Mouse (Mus musculus) liver, adult 2 months (tissue): ENCODE data around the gene Specc1. TPM values are rescaled to one million over a fixed set of nuclear protein-coding genes. Genes with fewer than 3 reads are reported as not detected.
A peak's percentile ranks its signal among the peaks of the same experiment; 100 is the strongest.

ENCODE experiments used
- DNase-seq: peaks from one replicate; pipeline ENCODE4 v3.0.0-alpha.2; 2011; ENCODE audit warnings: low read depth, low spot score; ENCODE audit errors: extremely low read depth
- H3K27ac ChIP-seq: fragments of 200-500 bp; replicated peaks from 2 replicates; pipeline ENCODE4 v1.5.1; 2012; ENCODE audit warnings: low read depth, mild to moderate bottlenecking, control low read depth, inconsistent platforms, low read length; ENCODE audit not compliant: insufficient read depth
- H3K27me3 ChIP-seq: fragments of 200-500 bp; 2 replicates; pipeline ENCODE4 v1.6.1; 2012; ENCODE audit warnings: mild to moderate bottlenecking, moderate library complexity, low read length, inconsistent platforms; ENCODE audit not compliant: control insufficient read depth, insufficient read depth
- H3K36me3 ChIP-seq: fragments of 200-500 bp; 2 replicates; pipeline ENCODE4 v1.6.1; 2012; ENCODE audit warnings: low read length, inconsistent platforms; ENCODE audit not compliant: control insufficient read depth, insufficient read depth
- H3K4me1 ChIP-seq: fragments of 200-500 bp; 2 replicates; pipeline ENCODE4 v1.6.1; 2011; ENCODE audit warnings: low read length; ENCODE audit not compliant: control insufficient read depth, insufficient read depth
- H3K4me3 ChIP-seq: fragments of 200-500 bp; 2 replicates; pipeline ENCODE4 v1.5.1; 2011; ENCODE audit warnings: low read depth, mild to moderate bottlenecking, control low read depth, low read length, moderate library complexity; ENCODE audit not compliant: insufficient read depth
- H3K79me2 ChIP-seq: fragments of 200-500 bp; 2 replicates; pipeline ENCODE4 v1.6.1; 2012; ENCODE audit warnings: inconsistent platforms, mild to moderate bottlenecking, low read length, moderate library complexity; ENCODE audit not compliant: control insufficient read depth, insufficient read depth
- H3K9ac ChIP-seq: fragments of 200-500 bp; 2 replicates; pipeline ENCODE4 v1.6.1; 2012; ENCODE audit warnings: low read depth, mild to moderate bottlenecking, control low read depth, inconsistent platforms, low read length
- CTCF ChIP-seq: fragments of 200-500 bp; IDR thresholded peaks from 2 replicates; pipeline ENCODE4 v1.5.1; 2011; ENCODE audit warnings: low read depth, low read length, control low read depth
- POLR2A ChIP-seq: fragments of 200-500 bp; IDR thresholded peaks from 2 replicates; pipeline ENCODE4 v1.6.1; 2011; ENCODE audit warnings: low read length, control low read depth; ENCODE audit not compliant: insufficient read depth; ENCODE audit errors: extremely low read depth
- WGBS: fragments of 180-500 bp; shearing (Covaris S2); methylation state at CpG from one replicate; pipeline ENCODE4 v1.1.7; 2018; 5-methylcytosine and 5-hydroxymethylcytosine counted together
- polyA plus RNA-seq: library from polyadenylated mRNA; depleted of rRNA; stranded (reverse); fragments of >200 nt; gene quantifications from 2 replicates; pipeline ENCODE4 v1.2.3, GENCODE M21; 2012
- total RNA-seq: library from RNA; depleted of rRNA; stranded (reverse); fragments of >200 nt; gene quantifications from 2 replicates; pipeline ENCODE4 v1.2.3, GENCODE M21; 2014

Specc1 gene
- total and polyA plus RNA-seq, 2 experiments: 0.49 to 1.1 TPM

DNA sequence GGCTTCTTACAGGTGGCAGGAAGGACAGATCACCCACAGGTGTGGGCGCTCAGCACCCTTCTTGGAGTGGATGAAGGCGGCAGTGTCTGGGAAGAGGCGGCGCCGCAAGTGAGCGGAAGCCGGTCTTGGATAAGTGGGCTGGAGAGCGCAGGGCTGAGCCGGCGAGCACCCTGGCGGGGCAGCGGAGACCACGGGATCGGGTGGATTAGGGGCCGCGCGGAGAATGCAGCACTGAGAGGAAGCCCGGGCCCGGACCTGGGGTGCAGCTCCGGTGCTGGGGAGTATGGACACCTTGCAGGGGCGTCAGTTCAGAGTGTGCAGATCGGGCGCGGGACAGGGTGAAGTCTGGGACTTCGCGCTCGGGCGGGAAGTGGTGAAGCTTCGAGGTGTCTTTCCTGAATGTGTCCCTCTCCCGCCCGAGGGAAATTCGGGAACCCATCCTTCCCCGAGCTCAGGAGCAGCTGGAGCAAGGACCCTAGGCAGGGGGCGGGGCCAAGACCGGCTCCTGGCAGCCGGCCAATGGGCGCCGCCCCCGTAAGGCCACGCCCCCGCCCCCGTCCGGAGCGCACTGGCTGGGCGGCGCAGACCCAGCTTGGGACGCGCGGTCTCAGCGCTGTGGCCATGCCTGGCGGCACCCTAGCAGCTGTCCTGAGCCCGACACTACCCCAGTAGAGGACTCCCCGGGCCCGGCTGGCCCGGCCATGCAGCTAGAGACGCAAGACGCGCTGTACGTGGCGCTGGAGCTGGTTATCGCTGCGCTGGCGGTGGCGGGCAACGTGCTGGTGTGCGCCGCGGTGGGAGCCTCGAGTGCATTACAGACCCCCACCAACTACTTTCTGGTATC lies 292.1 kb downstream of the Specc1 start, which contains the start of gene Adora2b:
Adora2b (plus strand) TSS at position 584 of the 844 bp plus-strand sequence.
- Histone ChIP-seq H3K79me2 (no peaks in the 10 kb centered on the region), H3K9ac (0 out of 2 replicates have a peak within 1 kb of the TSS, but pooled peaks have one; percentile 10), H3K27ac (no peak within 1 kb of the TSS), H3K4me1 (peaks cover 3% of the 10 kb centered on the region; the same call in 1 of the 2 replicates), H3K4me3 (peak within 1 kb of the TSS; percentile 69), H3K27me3 (peaks cover 12% of the 10 kb centered on the region; the same call in 1 of the 2 replicates), H3K36me3 (no peaks in the 10 kb centered on the region)
- no peak for DNase-seq
- TF ChIP-seq CTCF: no peak
- no peak for TF ChIP-seq POLR2A
- WGBS: 1% methylated on average over 69 of the region's 69 CpGs

DNA sequence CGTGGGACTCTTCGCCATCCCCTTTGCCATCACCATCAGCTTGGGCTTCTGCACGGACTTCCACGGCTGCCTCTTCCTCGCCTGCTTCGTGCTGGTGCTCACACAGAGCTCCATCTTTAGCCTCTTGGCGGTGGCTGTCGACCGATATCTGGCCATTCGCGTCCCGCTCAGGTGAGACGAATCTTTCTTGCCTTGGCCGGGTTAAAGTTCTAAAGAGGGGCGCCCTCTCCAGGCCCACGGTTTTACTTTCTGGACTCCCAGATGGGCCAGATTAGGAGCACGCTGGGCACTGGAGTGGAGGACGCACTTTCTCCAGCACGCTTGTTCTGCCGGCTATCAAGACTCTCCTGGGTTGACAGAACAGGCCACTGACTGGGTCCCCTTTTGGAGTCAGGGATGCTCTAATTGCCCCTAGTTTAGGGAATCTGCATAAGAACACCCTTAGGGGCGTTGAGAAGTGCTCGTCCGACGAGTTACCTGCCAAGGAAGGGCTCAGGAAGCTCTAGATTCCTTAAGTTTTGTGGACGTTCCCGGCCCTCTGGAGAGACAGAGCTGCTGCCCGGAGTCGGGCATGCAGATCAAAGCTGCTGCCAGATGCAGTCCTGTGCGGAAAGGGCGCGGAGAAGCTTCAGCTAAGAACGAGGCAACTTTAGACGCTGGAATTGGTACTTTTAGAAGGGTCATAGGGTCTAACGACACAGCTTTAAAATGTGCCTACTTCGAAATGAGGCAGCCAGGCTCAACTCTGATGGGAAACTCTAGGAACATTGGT lies 292.9 kb downstream of the Specc1 start:
- Histone ChIP-seq H3K27ac (no peak overlapping the region), H3K4me1 (peaks cover 3% of the 10 kb centered on the region; the same call in 1 of the 2 replicates), H3K36me3 (no peaks in the 10 kb centered on the region), H3K9ac (0 out of 2 replicates have a peak overlapping the region, but pooled peaks have one; percentile 10), H3K79me2 (no peaks in the 10 kb centered on the region), H3K4me3 (peak overlapping the region; percentile 69), H3K27me3 (peaks cover 12% of the 10 kb centered on the region; the same call in 1 of the 2 replicates)
- WGBS: 9% methylated on average over 35 of the region's 35 CpGs
- TF ChIP-seq POLR2A (no peak), CTCF (0 out of 2 replicates have a peak, but pooled peaks have one; percentile 19)
- DNase-seq: peak; percentile 3

DNA sequence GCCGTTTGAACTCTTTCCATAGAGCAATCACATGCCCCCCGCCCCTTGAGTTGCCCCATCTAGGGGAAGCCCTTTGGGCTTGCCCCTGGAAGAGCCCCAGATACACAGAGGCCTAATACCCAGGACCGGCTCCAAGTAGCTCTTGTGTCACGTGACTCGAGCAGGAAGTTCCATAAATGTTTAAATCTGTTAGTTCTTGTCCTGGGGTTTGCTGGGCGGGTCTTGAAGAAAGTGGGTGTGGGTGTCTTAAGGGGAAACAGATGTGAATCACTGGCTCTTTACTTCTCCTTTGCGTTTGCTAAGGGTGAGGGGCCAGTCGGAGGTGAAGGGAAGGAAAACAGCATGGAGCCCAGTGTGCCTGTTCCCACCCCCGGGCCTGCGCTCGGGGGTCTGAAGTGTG lies 294.5 kb downstream of the Specc1 start:
- H3K27me3 ChIP-seq: peaks cover 12% of the 10 kb centered on the region; the same call in 1 of the 2 replicates
- peaks cover 3% of the 10 kb centered on the region; the same call in 1 of the 2 replicates for H3K4me1 ChIP-seq
- 76% methylated on average over 11 of the region's 11 CpGs for WGBS
- TF ChIP-seq CTCF (no peak), POLR2A (no peak)
- no peak for DNase-seq
- H3K9ac ChIP-seq: no peak overlapping the region
- H3K79me2 ChIP-seq: no peaks in the 10 kb centered on the region
- no peak overlapping the region for H3K27ac ChIP-seq
- no peaks in the 10 kb centered on the region for H3K36me3 ChIP-seq
- H3K4me3 ChIP-seq: no peak overlapping the region

DNA sequence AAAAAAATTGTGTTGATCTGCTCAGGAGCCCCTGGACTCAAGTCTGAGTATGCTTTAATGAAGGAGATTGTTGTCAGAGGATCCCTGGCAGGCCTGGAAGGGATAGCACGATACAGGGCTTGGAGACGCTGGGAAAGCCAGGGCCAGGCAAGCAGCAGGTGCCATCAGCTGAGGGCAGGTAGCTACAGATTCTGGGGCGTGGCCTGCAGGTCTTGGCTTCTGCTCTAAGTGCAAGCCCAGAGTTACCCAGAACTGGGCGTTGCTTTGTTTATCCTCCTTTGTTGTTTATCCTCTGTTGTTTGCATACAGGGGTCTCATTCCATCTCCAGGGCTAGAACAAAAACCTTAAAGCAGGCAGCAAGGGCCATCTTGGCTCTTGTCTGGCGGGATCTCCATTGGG lies 296.8 kb downstream of the Specc1 start:
- WGBS: 74% methylated on average over 5 of the region's 5 CpGs
- no peak for TF ChIP-seq POLR2A
- no peak for TF ChIP-seq CTCF
- Histone ChIP-seq H3K27ac (no peak overlapping the region), H3K79me2 (no peaks in the 10 kb centered on the region), H3K4me1 (peaks cover 3% of the 10 kb centered on the region; the same call in 1 of the 2 replicates), H3K27me3 (0 out of 2 replicates have a peak, but pooled peaks cover 9% of the 10 kb centered on the region), H3K4me3 (no peak overlapping the region), H3K36me3 (no peaks in the 10 kb centered on the region), H3K9ac (no peak overlapping the region)
- DNase-seq: no peak

DNA sequence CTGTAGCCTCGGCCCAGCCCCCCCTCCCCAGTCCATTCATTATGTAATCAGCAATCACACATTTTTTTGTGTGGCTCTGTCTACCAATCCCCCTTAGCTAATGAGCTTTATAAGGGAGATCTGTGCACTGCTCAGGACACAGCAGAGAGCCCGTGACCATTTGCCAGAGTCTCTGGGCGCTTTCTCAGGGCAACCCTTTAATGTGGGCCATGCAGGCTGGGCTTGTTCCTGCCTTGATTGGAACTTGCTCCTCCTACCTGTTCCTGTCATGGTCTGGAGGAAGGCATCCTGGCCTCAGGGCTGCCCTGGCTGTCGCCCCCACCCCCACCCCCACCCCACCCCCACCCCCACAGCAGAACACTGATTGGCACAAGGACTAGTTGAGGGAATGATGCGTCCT lies 302.7 kb downstream of the Specc1 start:
- DNase-seq: no peak
- WGBS: 73% methylated on average over 5 of the region's 5 CpGs
- Histone ChIP-seq H3K4me3 (no peak overlapping the region), H3K9ac (no peak overlapping the region), H3K79me2 (no peaks in the 10 kb centered on the region), H3K36me3 (no peaks in the 10 kb centered on the region), H3K27ac (no peak overlapping the region), H3K4me1 (no peaks in the 10 kb centered on the region), H3K27me3 (no peaks in the 10 kb centered on the region)
- TF ChIP-seq CTCF: no peak
